In genomic region chr12:8913701-8914340, GRCm38 (mm10) we compare ENCODE assay signal across 9 mouse cellular contexts. TPM values are rescaled to one million over a fixed set of nuclear protein-coding genes. Genes with fewer than 3 reads are reported as not detected.
DNase-seq lines count a peak whose midpoint lies in the region; ATAC-seq and TF ChIP-seq lines count a peak whose summit lies in the region.
"Had no signal": no experiment of that assay in that cellular context is flagged by ENCODE, and none has a peak within 500 bp of the region (broad histone marks: within the 10 kb centered on the region; RNA-seq: fewer than 3 reads in every experiment).

No protein-coding gene starts in this region.

- H3K4me2 ChIP-seq in intestine, postnatal 0 days (replicated peaks; ENCODE audit: low read depth), result no peak overlapping the region
- no peak overlapping the region for H3K4me2 ChIP-seq in midbrain, embryonic 13.5 days (replicated peaks)

- 63% methylated on average over 9 of the region's 9 CpGs for WGBS in heart, embryonic 10.5 days
- 21% methylated on average over 9 of the region's 9 CpGs for WGBS in embryonic facial prominence, embryonic 10.5 days
- WGBS in intestine, postnatal 0 days, result 72% methylated on average over 9 of the region's 9 CpGs
- 63% methylated on average over 9 of the region's 9 CpGs for WGBS in midbrain, embryonic 13.5 days

- TF ChIP-seq CTCF in intestine, postnatal 0 days (IDR thresholded peaks at IDR 0.05; ENCODE audit: low read depth), result peak; percentile 23

- H3K9me3 ChIP-seq in heart, embryonic 10.5 days, result no peaks in the 10 kb centered on the region
- H3K9me3 ChIP-seq in embryonic facial prominence, embryonic 10.5 days, result no peaks in the 10 kb centered on the region
- H3K9me3 ChIP-seq in intestine, postnatal 0 days (ENCODE audit: control insufficient read depth), result no peaks in the 10 kb centered on the region
- no peaks in the 10 kb centered on the region for H3K9me3 ChIP-seq in midbrain, embryonic 13.5 days

- H3K27me3 ChIP-seq in heart, embryonic 10.5 days (ENCODE audit: insufficient read depth, poor library complexity, severe bottlenecking), result no peaks in the 10 kb centered on the region
- no peaks in the 10 kb centered on the region for H3K27me3 ChIP-seq in embryonic facial prominence, embryonic 10.5 days (replicated peaks; ENCODE audit: low read depth, poor library complexity, severe bottlenecking)
- H3K27me3 ChIP-seq in intestine, postnatal 0 days (replicated peaks; ENCODE audit: control insufficient read depth, insufficient read depth, low read length), result no peaks in the 10 kb centered on the region
- H3K27me3 ChIP-seq in midbrain, embryonic 13.5 days, result no peaks in the 10 kb centered on the region

- H3K36me3 ChIP-seq in heart, embryonic 10.5 days, result no peaks in the 10 kb centered on the region
- H3K36me3 ChIP-seq in embryonic facial prominence, embryonic 10.5 days (replicated peaks), result no peaks in the 10 kb centered on the region
- no peaks in the 10 kb centered on the region for H3K36me3 ChIP-seq in intestine, postnatal 0 days (ENCODE audit: control insufficient read depth, insufficient read depth)
- no peaks in the 10 kb centered on the region for H3K36me3 ChIP-seq in midbrain, embryonic 13.5 days

- peaks cover 47% of the 10 kb centered on the region for H3K4me1 ChIP-seq in heart, embryonic 10.5 days
- peaks cover 46% of the 10 kb centered on the region for H3K4me1 ChIP-seq in embryonic facial prominence, embryonic 10.5 days
- H3K4me1 ChIP-seq in intestine, postnatal 0 days (replicated peaks; ENCODE audit: control insufficient read depth, insufficient read depth, low read length), result no peaks in the 10 kb centered on the region; the same call in 1 of the 2 replicates
- H3K4me1 ChIP-seq in midbrain, embryonic 13.5 days (replicated peaks), result peaks cover 17% of the 10 kb centered on the region

- no peak for ATAC-seq in intestine, postnatal 0 days
- no peak for ATAC-seq in midbrain, embryonic 13.5 days

- DNase-seq in heart, embryonic 10.5 days (ENCODE audit: low spot score), result no peak
- no peak for DNase-seq in heart, postnatal 36 days
- peak; percentile 73 for DNase-seq in adrenal gland, adult 2 months
- DNase-seq in embryonic facial prominence, embryonic 10.5 days (ENCODE audit: low spot score), result peak; percentile 77
- peak; percentile 58 for DNase-seq in testis, postnatal 10 days (ENCODE audit: low spot score)
- no peak for DNase-seq in left cerebral cortex, postnatal 10 days (ENCODE audit: extremely low spot score in 1 of 2, low spot score in 2 of 2)

- intact Hi-C loops in heart, postnatal 36 days (cut with DNase I), result no loop called here
- intact Hi-C loops in left cerebral cortex, postnatal 10 days (cut with DNase I), result no loop called here

- H3K4me3 ChIP-seq in heart, embryonic 10.5 days, result no peak overlapping the region
- H3K4me3 ChIP-seq in embryonic facial prominence, embryonic 10.5 days, result peak overlapping the region; percentile 31
- H3K4me3 ChIP-seq in intestine, postnatal 0 days (ENCODE audit: low read depth, low read length), result no peak overlapping the region
- no peak overlapping the region for H3K4me3 ChIP-seq in midbrain, embryonic 13.5 days (replicated peaks)

- H3K9ac ChIP-seq in intestine, postnatal 0 days (ENCODE audit: low read depth, low read length), result no peak overlapping the region
- H3K9ac ChIP-seq in midbrain, embryonic 13.5 days (replicated peaks), result no peak overlapping the region

- peak overlapping the region; percentile 86 for H3K27ac ChIP-seq in heart, embryonic 10.5 days
- H3K27ac ChIP-seq in embryonic facial prominence, embryonic 10.5 days (replicated peaks), result peak overlapping the region; percentile 94
- no peak overlapping the region for H3K27ac ChIP-seq in intestine, postnatal 0 days (ENCODE audit: low read depth, low read length)
- H3K27ac ChIP-seq in midbrain, embryonic 13.5 days, result no peak overlapping the region

RNA-seq across cellular contexts. Expression of gene Laptm4a, which starts 7.6 kb away (rescaled TPM):
- 199 and 219 TPM in 2 replicates for polyA plus RNA-seq in heart, embryonic 10.5 days (2016; fragmentation: Nextera tagmentation; extraction: Ambion mirVana)
- 100 to 1,000 TPM; 361 to 367 TPM for total RNA-seq in heart, postnatal 36 days (2021)
- 100 to 1,000 TPM; 500 to 622 TPM for total RNA-seq in adrenal gland, adult 2 months (2021)
- polyA plus RNA-seq in adrenal gland, adult 2 months (2012; rRNA removed), result 243 and 281 TPM in 2 replicates
- polyA plus RNA-seq in embryonic facial prominence, embryonic 10.5 days (2016; fragmentation: Nextera tagmentation; extraction: Ambion mirVana), result 170 and 196 TPM in 2 replicates
- polyA plus RNA-seq in intestine, postnatal 0 days (2015; fragmentation: Nextera tagmentation; extraction: Ambion mirVana), result 241 and 242 TPM in 2 replicates
- 100 to 1,000 TPM; 175 to 177 TPM for total RNA-seq in left cerebral cortex, postnatal 10 days (2021)
- 207 and 221 TPM in 2 replicates for polyA plus RNA-seq in midbrain, embryonic 13.5 days (2015; fragmentation: Nextera tagmentation; extraction: Ambion mirVana)

RNA-seq across cellular contexts. Expression of gene Matn3, which starts 33.9 kb away (rescaled TPM):
- polyA plus RNA-seq in heart, embryonic 10.5 days (2016; fragmentation: Nextera tagmentation; extraction: Ambion mirVana), result 1.7 and 2.5 TPM in 2 replicates
- total RNA-seq in heart, postnatal 36 days (2021), result not detected
- not detected for total RNA-seq in adrenal gland, adult 2 months (2021)
- polyA plus RNA-seq in adrenal gland, adult 2 months (2012; rRNA removed), result not detected in 2 replicates
- 3.0 and 3.3 TPM in 2 replicates for polyA plus RNA-seq in embryonic facial prominence, embryonic 10.5 days (2016; fragmentation: Nextera tagmentation; extraction: Ambion mirVana)
- polyA plus RNA-seq in intestine, postnatal 0 days (2015; fragmentation: Nextera tagmentation; extraction: Ambion mirVana), result not detected in 2 replicates
- total RNA-seq in left cerebral cortex, postnatal 10 days (2021), result under 1 TPM; 0.17 to 0.18 TPM
- polyA plus RNA-seq in midbrain, embryonic 13.5 days (2015; fragmentation: Nextera tagmentation; extraction: Ambion mirVana), result 0.16 and 0.17 TPM in 2 replicates
- total RNA-seq: MEL had no signal

RNA-seq across cellular contexts. Expression of gene Wdr35, which starts 59.9 kb away (rescaled TPM):
- polyA plus RNA-seq in heart, embryonic 10.5 days (2016; fragmentation: Nextera tagmentation; extraction: Ambion mirVana), result 14.6 and 15.1 TPM in 2 replicates
- 10 to 100 TPM; 11.2 to 13.0 TPM for total RNA-seq in heart, postnatal 36 days (2021)
- 10 to 100 TPM in 1 of 2 experiments, 1 to 10 TPM in 1; 9.0 to 23.1 TPM for total RNA-seq in adrenal gland, adult 2 months (2021)
- 0.75 and 1.0 TPM in 2 replicates for polyA plus RNA-seq in adrenal gland, adult 2 months (2012; rRNA removed)
- 21.3 and 21.4 TPM in 2 replicates for polyA plus RNA-seq in embryonic facial prominence, embryonic 10.5 days (2016; fragmentation: Nextera tagmentation; extraction: Ambion mirVana)
- 2.5 and 2.6 TPM in 2 replicates for polyA plus RNA-seq in intestine, postnatal 0 days (2015; fragmentation: Nextera tagmentation; extraction: Ambion mirVana)
- 10 to 100 TPM; 44.1 to 49.7 TPM for total RNA-seq in left cerebral cortex, postnatal 10 days (2021)
- 23.9 and 24.4 TPM in 2 replicates for polyA plus RNA-seq in midbrain, embryonic 13.5 days (2015; fragmentation: Nextera tagmentation; extraction: Ambion mirVana)

Comparison
In these comparisons a context has a peak if more than half of its experiments do, and no peak if none do; other contexts are left out.
1. DNase-seq: peak in adrenal gland, adult 2 months (single experiment), embryonic facial prominence, embryonic 10.5 days (single experiment) and testis, postnatal 10 days (single experiment); none in heart, embryonic 10.5 days (single experiment), heart, postnatal 36 days (0 of 2) and left cerebral cortex, postnatal 10 days (0 of 2).
2. H3K27ac ChIP-seq: peak in heart, embryonic 10.5 days (single experiment) and embryonic facial prominence, embryonic 10.5 days (single experiment); none in intestine, postnatal 0 days (single experiment) and midbrain, embryonic 13.5 days (single experiment).